Mouse (Mus musculus) kidney, postnatal 0 days (tissue): ENCODE results near the gene Cdan1. TPM values are rescaled to one million over a fixed set of nuclear protein-coding genes. Genes with fewer than 3 reads are reported as not detected.
A peak's percentile ranks its signal among the peaks of the same experiment; 100 is the strongest.

ENCODE experiments used
- ATAC-seq: fragments of 200-750 bp; cut with Nextera tagmentation; replicated peaks from 2 replicates; pipeline ENCODE4 v1.8.0; 2017; ENCODE audit warnings: low read depth, moderate number of reproducible peaks, moderate TSS enrichment, moderate library complexity; ENCODE audit not compliant: low FRiP score
- DNase-seq: peaks from one replicate; pipeline ENCODE4 v3.0.0-alpha.2; 2016; ENCODE audit warnings: low spot score
- H3K27ac ChIP-seq: fragments of 300-500 bp; sonication (generic); 2 replicates; pipeline ENCODE4 v1.5.1; 2014; ENCODE audit warnings: mild to moderate bottlenecking
- H3K27me3 ChIP-seq: fragments of 300-500 bp; sonication (generic); 2 replicates; pipeline ENCODE4 v1.6.1; 2014; ENCODE audit warnings: low read length, mixed read lengths; ENCODE audit not compliant: insufficient read depth
- H3K36me3 ChIP-seq: fragments of 300-500 bp; sonication (generic); 2 replicates; pipeline ENCODE4 v1.6.1; 2014; ENCODE audit warnings: low read length, mixed read lengths; ENCODE audit not compliant: insufficient read depth
- H3K4me1 ChIP-seq: fragments of 300-500 bp; sonication (generic); replicated peaks from 2 replicates; pipeline ENCODE4 v1.6.1; 2014; ENCODE audit warnings: antibody characterized with exemption, low read length, mixed read lengths; ENCODE audit not compliant: insufficient read depth
- H3K4me2 ChIP-seq: fragments of 300-500 bp; sonication (generic); 2 replicates; pipeline ENCODE4 v1.6.1; 2014; ENCODE audit warnings: mild to moderate bottlenecking, low read length, moderate library complexity, mixed read lengths
- H3K4me3 ChIP-seq: fragments of 300-500 bp; sonication (generic); replicated peaks from 2 replicates; pipeline ENCODE4 v1.5.1; 2014; ENCODE audit warnings: low read depth, low read length
- H3K9ac ChIP-seq: fragments of 300-500 bp; sonication (generic); 2 replicates; pipeline ENCODE4 v1.6.1; 2014; ENCODE audit warnings: low read depth, low read length
- H3K9me3 ChIP-seq: fragments of 300-500 bp; sonication (generic); replicated peaks from 2 replicates; pipeline ENCODE4 v1.6.1; 2016; ENCODE audit warnings: low read length, inconsistent platforms, mixed read lengths
- CTCF ChIP-seq: IDR thresholded peaks from 2 replicates; pipeline ENCODE4 v1.5.1; 2016; ENCODE audit warnings: antibody characterized with exemption, low read depth, mild to moderate bottlenecking, moderate library complexity
- WGBS: fragments of 180-500 bp; shearing (Covaris S2); extraction: QIAGEN DNeasy Blood & Tissue Kit; methylation state at CpG from one replicate; pipeline ENCODE4 v1.1.7; 2014; 5-methylcytosine and 5-hydroxymethylcytosine counted together
- polyA plus RNA-seq: library from polyadenylated mRNA; unstranded; fragments of >200 nt; fragmentation: Nextera tagmentation; extraction: Ambion mirVana; gene quantifications from 2 replicates; pipeline ENCODE4 v1.2.1, GENCODE M21; 2015

Gene Cdan1
- polyA plus RNA-seq, 1 experiment from 2014 or later = 3.8 TPM

DNA sequence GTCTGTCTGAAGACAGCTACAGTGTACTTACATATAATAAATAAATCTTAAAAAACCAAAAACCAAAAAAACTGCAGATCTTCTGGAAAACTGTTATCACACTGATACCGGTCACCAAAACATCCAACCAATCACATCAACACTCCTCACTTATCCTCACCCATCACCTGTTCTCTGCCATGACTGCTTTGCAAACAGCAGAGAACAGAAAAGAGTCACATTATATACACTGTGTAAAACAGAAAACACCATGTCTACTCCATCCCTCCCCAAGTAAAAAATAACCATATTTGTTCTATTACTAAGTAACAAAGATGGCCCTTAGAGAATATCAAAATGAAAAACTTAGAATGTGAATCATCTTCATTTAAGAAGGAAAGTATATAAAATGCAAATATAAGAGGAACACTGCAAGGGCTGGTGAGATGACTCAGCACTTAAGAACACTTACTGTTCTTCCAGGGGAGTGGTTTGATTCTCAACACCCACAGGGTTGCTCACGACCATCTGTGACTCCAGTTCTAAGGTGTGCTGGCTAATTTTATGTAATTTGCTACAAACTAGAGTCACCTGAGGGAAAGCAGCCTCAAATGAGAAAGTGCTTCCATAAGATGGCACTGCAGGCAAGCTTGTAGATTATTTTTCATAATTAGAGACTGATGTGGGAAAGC, 79.5 kb downstream of the Cdan1 start:
- TF ChIP-seq CTCF = peak; percentile 13; the same call in 1 of the 2 replicates
- Histone ChIP-seq H3K9me3 (no peaks in the 10 kb centered on the region), H3K9ac (no peak overlapping the region), H3K27me3 (no peaks in the 10 kb centered on the region), H3K36me3 (0 out of 2 replicates have a peak, but pooled peaks cover 5% of the 10 kb centered on the region), H3K27ac (no peak overlapping the region), H3K4me3 (no peak overlapping the region), H3K4me1 (no peaks in the 10 kb centered on the region), H3K4me2 (no peak overlapping the region)
- DNase-seq (no peak), ATAC-seq (no peak)
- WGBS = 97% methylated on average over 2 of the region's 2 CpGs

DNA sequence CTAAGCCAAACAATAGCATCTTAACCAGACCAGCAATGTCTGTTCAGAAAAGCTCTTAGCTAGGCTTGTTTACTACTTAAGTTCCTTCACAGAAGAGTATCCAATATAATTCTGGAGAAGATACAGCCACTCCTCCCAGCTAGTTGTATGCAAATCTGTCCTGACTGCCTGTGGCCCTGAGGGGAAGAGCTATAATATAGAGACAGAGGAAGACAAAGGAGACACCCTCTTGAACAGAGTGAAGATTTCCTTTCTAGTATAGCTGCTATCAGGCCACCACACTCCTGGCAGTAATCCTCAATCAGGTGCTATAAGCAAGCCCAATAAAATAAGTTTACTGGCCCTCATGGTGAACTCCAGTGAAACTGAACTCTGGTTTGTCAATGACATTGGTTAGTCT, 88.0 kb downstream of the Cdan1 start:
- no peak for ATAC-seq
- DNase-seq = no peak
- no peaks in the 10 kb centered on the region for H3K27me3 ChIP-seq
- H3K36me3 ChIP-seq = no peaks in the 10 kb centered on the region
- H3K4me2 ChIP-seq = no peak overlapping the region
- H3K9me3 ChIP-seq = no peaks in the 10 kb centered on the region
- TF ChIP-seq CTCF = no peak
- H3K4me1 ChIP-seq = no peaks in the 10 kb centered on the region
- H3K27ac ChIP-seq = no peak overlapping the region
- H3K4me3 ChIP-seq = no peak overlapping the region
- no peak overlapping the region for H3K9ac ChIP-seq

DNA sequence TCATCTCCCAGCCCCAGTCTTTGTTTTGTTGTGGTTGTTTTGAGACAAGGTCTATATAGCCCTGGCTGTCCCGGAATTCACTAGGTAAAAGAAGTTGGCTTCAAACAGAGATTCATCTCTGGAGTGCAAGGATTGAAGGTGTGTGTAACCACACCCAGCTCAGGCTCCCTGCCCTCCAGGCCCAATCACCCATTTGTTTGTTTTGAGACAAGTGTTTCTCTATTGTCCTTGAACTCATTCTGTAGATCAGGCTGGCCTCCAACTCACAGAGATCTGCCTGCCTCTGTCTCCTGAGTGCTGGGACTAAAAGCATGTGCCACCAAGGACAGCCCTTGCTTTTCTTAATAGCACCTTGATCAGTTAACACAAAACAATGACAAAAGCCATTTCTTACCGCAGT, 101.9 kb downstream of the Cdan1 start:
- no peaks in the 10 kb centered on the region for H3K27me3 ChIP-seq
- H3K9me3 ChIP-seq = no peaks in the 10 kb centered on the region
- no peak overlapping the region for H3K4me2 ChIP-seq
- DNase-seq (no peak), ATAC-seq (no peak)
- 94% methylated on average over 2 of the region's 2 CpGs for WGBS
- H3K4me1 ChIP-seq = no peaks in the 10 kb centered on the region
- H3K9ac ChIP-seq = no peak overlapping the region
- no peak overlapping the region for H3K4me3 ChIP-seq
- H3K36me3 ChIP-seq = peaks cover 13% of the 10 kb centered on the region; the same call in 1 of the 2 replicates
- H3K27ac ChIP-seq = no peak overlapping the region
- no peak for TF ChIP-seq CTCF

DNA sequence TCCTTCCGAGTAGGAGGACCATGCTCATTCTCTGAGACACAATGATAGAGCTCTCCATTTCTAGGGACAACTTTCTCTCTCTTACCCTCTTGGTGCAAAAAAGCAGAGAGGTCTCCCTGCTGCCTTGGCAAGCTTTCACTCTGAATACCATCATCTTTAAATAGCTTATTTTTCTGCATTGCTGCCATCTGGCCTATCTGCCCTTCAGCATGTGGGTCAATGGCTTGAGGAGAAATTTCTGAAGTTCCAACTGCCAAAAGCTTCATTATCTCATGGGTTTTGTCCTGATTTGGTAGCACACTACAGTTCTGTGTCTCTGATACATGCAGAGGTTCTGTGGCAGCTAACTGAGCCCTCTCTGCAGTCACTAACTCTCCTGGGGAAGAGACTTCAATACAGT, 104.4 kb downstream of the Cdan1 start:
- ATAC-seq (no peak), DNase-seq (no peak)
- Histone ChIP-seq H3K4me3 (no peak overlapping the region), H3K9ac (no peak overlapping the region), H3K4me2 (no peak overlapping the region), H3K27me3 (no peaks in the 10 kb centered on the region), H3K27ac (no peak overlapping the region), H3K4me1 (no peaks in the 10 kb centered on the region), H3K9me3 (no peaks in the 10 kb centered on the region), H3K36me3 (peaks cover 13% of the 10 kb centered on the region; the same call in 1 of the 2 replicates)
- no peak for TF ChIP-seq CTCF
- WGBS = 96% methylated on average over 1 of the region's 1 CpGs

DNA sequence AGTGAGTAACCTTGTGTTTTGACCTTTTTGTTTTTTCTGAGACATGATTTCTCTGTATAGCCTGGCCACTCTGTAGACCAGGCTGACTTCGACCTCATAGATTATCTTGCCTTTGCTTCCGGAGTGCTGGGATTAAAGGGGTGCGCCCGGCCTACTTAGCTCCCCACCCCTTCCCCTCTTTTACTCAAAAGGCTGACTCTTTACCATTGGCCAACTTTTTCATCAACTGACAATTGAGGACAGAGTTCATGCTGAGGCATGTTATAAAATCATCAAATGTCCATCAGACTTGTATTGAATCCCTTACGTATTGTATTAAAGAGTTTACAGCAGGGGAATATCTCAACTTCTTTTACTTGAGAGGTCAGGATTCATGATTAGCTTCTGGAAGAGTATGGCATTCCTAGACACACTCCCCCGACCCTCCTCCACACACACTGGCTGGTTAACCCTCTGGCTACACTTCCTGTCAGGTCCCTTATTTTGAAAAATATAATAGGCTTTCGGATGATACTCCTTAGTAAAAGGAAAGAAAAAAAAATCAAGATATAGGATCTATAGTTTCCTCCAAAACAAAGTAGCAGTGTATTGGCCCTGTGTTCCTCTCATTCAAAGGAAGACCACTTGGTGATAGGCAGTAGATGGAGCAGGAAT, 117.9 kb downstream of the Cdan1 start:
- peak overlapping the region; percentile 96 for H3K4me3 ChIP-seq
- H3K9ac ChIP-seq = peak overlapping the region; percentile 93; the same call in 1 of the 2 replicates
- H3K27ac ChIP-seq = peak overlapping the region; percentile 94
- DNase-seq = peak; percentile 27
- no peaks in the 10 kb centered on the region for H3K9me3 ChIP-seq
- H3K4me1 ChIP-seq = peaks cover 8% of the 10 kb centered on the region
- no peak for TF ChIP-seq CTCF
- WGBS = 36% methylated on average over 7 of the region's 7 CpGs
- peaks cover 10% of the 10 kb centered on the region; the same call in 1 of the 2 replicates for H3K36me3 ChIP-seq
- no peaks in the 10 kb centered on the region for H3K27me3 ChIP-seq
- peak overlapping the region; percentile 99 for H3K4me2 ChIP-seq
- no peak for ATAC-seq

DNA sequence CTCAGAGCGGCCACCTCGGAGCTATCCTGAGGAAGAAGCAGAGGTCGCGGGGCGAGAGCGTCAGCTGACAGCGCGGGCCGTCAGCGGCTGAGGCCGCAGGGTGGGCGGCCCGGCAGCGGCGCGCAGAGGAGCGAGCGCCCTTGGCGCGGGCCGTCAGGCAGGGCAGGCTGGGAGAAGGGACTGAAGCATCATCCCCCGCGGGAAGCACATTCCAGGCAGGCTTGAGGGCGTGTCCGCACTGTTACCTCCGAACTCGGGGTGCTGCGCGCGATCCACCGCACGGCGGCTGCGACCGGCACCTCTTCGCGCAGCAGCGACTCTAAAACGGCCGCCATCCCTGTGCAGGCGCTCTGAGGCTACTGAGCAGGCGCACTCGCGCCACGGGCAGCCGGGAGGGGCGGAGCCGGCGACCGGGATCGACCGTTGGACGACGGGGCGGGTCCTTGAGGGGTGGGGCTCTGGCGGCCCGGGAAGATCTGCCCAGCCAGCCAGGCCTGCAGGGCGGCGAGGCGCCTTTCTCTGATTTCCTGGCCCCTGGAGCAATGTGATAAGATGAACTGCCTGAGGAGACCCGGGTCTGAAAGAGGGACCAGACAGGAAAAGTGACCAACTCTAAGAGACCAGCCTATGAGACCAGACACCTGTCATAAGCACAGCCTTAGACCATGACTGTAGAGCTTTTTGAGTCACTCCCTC, 118.6 kb downstream of the Cdan1 start:
- Histone ChIP-seq H3K27ac (peak overlapping the region; percentile 94), H3K4me3 (peak overlapping the region; percentile 96), H3K4me2 (peak overlapping the region; percentile 99), H3K4me1 (peaks cover 8% of the 10 kb centered on the region), H3K9ac (peak overlapping the region; percentile 93), H3K36me3 (peaks cover 14% of the 10 kb centered on the region; the same call in 1 of the 2 replicates), H3K27me3 (no peaks in the 10 kb centered on the region), H3K9me3 (no peaks in the 10 kb centered on the region)
- ATAC-seq (peak; percentile 97), DNase-seq (peak; percentile 96)
- under 1% methylated on average over 61 of the region's 61 CpGs for WGBS
- TF ChIP-seq CTCF = 0 out of 2 replicates have a peak, but pooled peaks have one; percentile 23
